Mouse (Mus musculus): ENCODE results near the gene Clpx. TPM values are rescaled to one million over a fixed set of nuclear protein-coding genes. Genes with fewer than 3 reads are reported as not detected.

Gene Clpx
- polyA plus RNA-seq, 1 experiment from 2014 or later = 47.9 TPM

- no peaks in the 10 kb centered on the region for H3K9me3 ChIP-seq (ENCODE audit: control insufficient read depth, low read length)
- no peak overlapping the region for H3K4me2 ChIP-seq (replicated peaks; ENCODE audit: low read depth)
- no peaks in the 10 kb centered on the region for H3K36me3 ChIP-seq (ENCODE audit: control insufficient read depth, insufficient read depth, low read length)
- no peaks in the 10 kb centered on the region for H3K27me3 ChIP-seq (ENCODE audit: control insufficient read depth, insufficient read depth, low read length)
- H3K4me1 ChIP-seq (replicated peaks; ENCODE audit: control insufficient read depth, insufficient read depth) = no peaks in the 10 kb centered on the region
- no peak for TF ChIP-seq CTCF (IDR thresholded peaks at IDR 0.05; ENCODE audit: low read depth)
- TF ChIP-seq EP300 (optimal IDR thresholded peaks at IDR 0.05) = no peak
- WGBS = 74% methylated on average over 24 of the region's 24 CpGs
- no peak overlapping the region for H3K27ac ChIP-seq (replicated peaks)
- DNase-seq (ENCODE audit: low spot score) (no peak), ATAC-seq (ENCODE audit: low FRiP score, low TSS enrichment) (no peak)
- no peak overlapping the region for H3K4me3 ChIP-seq (ENCODE audit: low read depth, low read length)
- H3K9ac ChIP-seq (ENCODE audit: low read length) = no peak overlapping the region
Measured at GRCm38 (mm10) chr9:65371756-65372155, 77.7 kb downstream of the Clpx start.

DNA sequence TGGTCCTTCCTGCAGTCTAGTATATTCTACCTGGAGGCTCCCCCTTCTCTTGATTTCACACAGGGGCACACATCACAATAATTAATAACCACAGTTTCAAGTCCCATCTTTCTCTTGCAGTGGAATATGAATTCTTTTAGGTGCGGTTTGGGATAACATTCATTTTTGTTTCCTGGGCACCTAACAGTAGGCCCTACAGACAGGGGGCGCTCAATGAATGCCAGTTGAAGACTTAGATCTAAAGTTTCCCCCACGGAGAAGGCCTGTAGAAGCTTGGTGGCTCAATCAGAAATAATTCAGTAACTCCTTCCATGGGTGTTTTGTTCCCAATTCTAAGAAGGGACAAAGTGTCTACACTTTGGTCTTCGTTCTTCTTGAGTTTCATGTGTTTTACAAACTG is 78.4 kb downstream of the Clpx start:
- Histone ChIP-seq H3K27ac (replicated peaks) (no peak overlapping the region), H3K9me3 (ENCODE audit: control insufficient read depth, low read length) (no peaks in the 10 kb centered on the region), H3K9ac (ENCODE audit: low read length) (no peak overlapping the region), H3K4me3 (ENCODE audit: low read depth, low read length) (no peak overlapping the region), H3K4me1 (replicated peaks; ENCODE audit: control insufficient read depth, insufficient read depth) (no peaks in the 10 kb centered on the region), H3K27me3 (ENCODE audit: control insufficient read depth, insufficient read depth, low read length) (no peaks in the 10 kb centered on the region), H3K4me2 (replicated peaks; ENCODE audit: low read depth) (no peak overlapping the region), H3K36me3 (ENCODE audit: control insufficient read depth, insufficient read depth, low read length) (no peaks in the 10 kb centered on the region)
- WGBS = 61% methylated on average over 4 of the region's 4 CpGs
- peak; percentile 36 for DNase-seq (ENCODE audit: low spot score)
- TF ChIP-seq CTCF (IDR thresholded peaks at IDR 0.05; ENCODE audit: low read depth) = peak; percentile 76
- TF ChIP-seq EP300 (optimal IDR thresholded peaks at IDR 0.05) = no peak
- ATAC-seq (ENCODE audit: low FRiP score, low TSS enrichment) = no peak

DNA sequence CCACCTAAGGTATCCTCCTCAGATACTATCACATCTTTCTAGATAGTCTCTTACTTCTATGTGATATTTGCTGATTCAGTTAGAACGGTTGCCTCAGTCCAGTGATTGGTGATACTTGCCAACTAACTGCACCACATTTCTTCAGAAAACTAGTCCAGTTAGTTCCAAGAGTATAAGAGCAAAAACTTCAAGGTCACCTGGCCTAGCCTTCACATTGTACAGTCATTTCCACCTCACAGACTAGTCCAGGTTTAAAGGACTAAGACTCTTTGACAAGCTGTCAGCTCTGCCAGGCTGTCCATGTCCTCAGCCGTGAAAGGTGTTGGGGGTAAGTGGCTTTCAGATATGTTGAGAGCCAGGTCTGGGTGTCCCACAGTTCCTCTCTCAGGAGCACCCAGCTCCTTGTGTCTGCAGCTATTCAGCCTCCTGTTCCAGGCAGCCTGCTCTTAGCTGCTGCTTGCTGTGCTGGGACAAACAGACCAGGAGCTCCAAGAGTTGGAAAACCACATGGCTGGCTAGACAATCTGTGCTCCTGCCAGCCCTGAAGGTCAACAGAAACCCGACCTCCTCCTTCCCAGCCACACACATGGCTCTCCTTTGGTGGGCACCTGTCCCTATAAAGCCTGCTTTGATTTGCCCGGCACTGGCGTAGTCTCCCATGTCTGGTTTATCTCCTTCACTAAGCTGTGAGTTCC is 80.6 kb downstream of the Clpx start:
- Histone ChIP-seq H3K36me3 (ENCODE audit: control insufficient read depth, insufficient read depth, low read length) (no peaks in the 10 kb centered on the region), H3K4me1 (replicated peaks; ENCODE audit: control insufficient read depth, insufficient read depth) (no peaks in the 10 kb centered on the region), H3K27me3 (ENCODE audit: control insufficient read depth, insufficient read depth, low read length) (no peaks in the 10 kb centered on the region), H3K9me3 (ENCODE audit: control insufficient read depth, low read length) (no peaks in the 10 kb centered on the region), H3K27ac (replicated peaks) (no peak overlapping the region), H3K4me2 (replicated peaks; ENCODE audit: low read depth) (no peak overlapping the region), H3K9ac (ENCODE audit: low read length) (no peak overlapping the region), H3K4me3 (ENCODE audit: low read depth, low read length) (no peak overlapping the region)
- DNase-seq (ENCODE audit: low spot score) = no peak
- WGBS = 71% methylated on average over 5 of the region's 5 CpGs
- peak; percentile 27; the same call in 1 of the 2 replicates for ATAC-seq (ENCODE audit: low FRiP score, low TSS enrichment)
- TF ChIP-seq EP300 (optimal IDR thresholded peaks at IDR 0.05) = no peak
- no peak for TF ChIP-seq CTCF (IDR thresholded peaks at IDR 0.05; ENCODE audit: low read depth)

- WGBS = 75% methylated on average over 9 of the region's 9 CpGs
- ATAC-seq (ENCODE audit: low FRiP score, low TSS enrichment) (no peak), DNase-seq (ENCODE audit: low spot score) (no peak)
- H3K9me3 ChIP-seq (ENCODE audit: control insufficient read depth, low read length) = no peaks in the 10 kb centered on the region
- H3K4me1 ChIP-seq (replicated peaks; ENCODE audit: control insufficient read depth, insufficient read depth) = no peaks in the 10 kb centered on the region
- no peak overlapping the region for H3K9ac ChIP-seq (ENCODE audit: low read length)
- TF ChIP-seq CTCF (IDR thresholded peaks at IDR 0.05; ENCODE audit: low read depth) (peak; percentile 25; the same call in 1 of the 2 replicates), EP300 (optimal IDR thresholded peaks at IDR 0.05) (no peak)
- no peak overlapping the region for H3K4me2 ChIP-seq (replicated peaks; ENCODE audit: low read depth)
- H3K27ac ChIP-seq (replicated peaks) = no peak overlapping the region
- no peaks in the 10 kb centered on the region for H3K36me3 ChIP-seq (ENCODE audit: control insufficient read depth, insufficient read depth, low read length)
- H3K27me3 ChIP-seq (ENCODE audit: control insufficient read depth, insufficient read depth, low read length) = no peaks in the 10 kb centered on the region
- no peak overlapping the region for H3K4me3 ChIP-seq (ENCODE audit: low read depth, low read length)
Measured at GRCm38 (mm10) chr9:65375163-65375934, 81.3 kb downstream of the Clpx start.

Other genes starting within 250 kb of the Clpx start
- gene Igdcc4, start 192.8 kb upstream of the Clpx start, polyA plus RNA-seq (2015; fragmentation: Nextera tagmentation; extraction: Ambion mirVana) = 11.1 and 12.2 TPM in 2 replicates
- gene Igdcc3, start 153.1 kb upstream of the Clpx start, polyA plus RNA-seq (2015; fragmentation: Nextera tagmentation; extraction: Ambion mirVana) = 0.32 and 0.35 TPM in 2 replicates
- gene Parp16, start 98.9 kb upstream of the Clpx start, polyA plus RNA-seq (2015; fragmentation: Nextera tagmentation; extraction: Ambion mirVana) = 5.0 TPM in 2 replicates
- 0.61 and 0.79 TPM in 2 replicates for gene Cilp, start 29.1 kb upstream of the Clpx start, polyA plus RNA-seq (2015; fragmentation: Nextera tagmentation; extraction: Ambion mirVana)
- gene Pdcd7, start 51.8 kb downstream of the Clpx start, polyA plus RNA-seq (2015; fragmentation: Nextera tagmentation; extraction: Ambion mirVana) = 5.4 and 5.8 TPM in 2 replicates
- gene Ubap1l, start 66.8 kb downstream of the Clpx start, polyA plus RNA-seq (2015; fragmentation: Nextera tagmentation; extraction: Ambion mirVana) = not detected in 2 replicates
- gene Kbtbd13, start 97.4 kb downstream of the Clpx start, polyA plus RNA-seq (2015; fragmentation: Nextera tagmentation; extraction: Ambion mirVana) = 0.38 and 0.49 TPM in 2 replicates
- 3.7 and 3.9 TPM in 2 replicates for gene Rasl12, start 104.2 kb downstream of the Clpx start, polyA plus RNA-seq (2015; fragmentation: Nextera tagmentation; extraction: Ambion mirVana)
- gene Slc51b, start 128.7 kb downstream of the Clpx start, polyA plus RNA-seq (2015; fragmentation: Nextera tagmentation; extraction: Ambion mirVana) = not detected in 2 replicates
- gene Mtfmt, start 141.5 kb downstream of the Clpx start, polyA plus RNA-seq (2015; fragmentation: Nextera tagmentation; extraction: Ambion mirVana) = 11.5 and 12.4 TPM in 2 replicates
- 62.3 and 67.7 TPM in 2 replicates for gene Spg21, start 166.7 kb downstream of the Clpx start, polyA plus RNA-seq (2015; fragmentation: Nextera tagmentation; extraction: Ambion mirVana)
- gene Ankdd1a, start 225.9 kb downstream of the Clpx start, polyA plus RNA-seq (2015; fragmentation: Nextera tagmentation; extraction: Ambion mirVana) = 0.18 and 0.35 TPM in 2 replicates

Measured in stomach, postnatal 0 days (tissue).